In genomic region chr1:64736681-64737501, GRCm38 (mm10) we compare ENCODE assay signal across 8 mouse cellular contexts. TPM values are rescaled to one million over a fixed set of nuclear protein-coding genes. Genes with fewer than 3 reads are reported as not detected.
DNase-seq lines count a peak whose midpoint lies in the region; ATAC-seq and TF ChIP-seq lines count a peak whose summit lies in the region.

No protein-coding gene starts in this region.

- in situ Hi-C loops in Patski (cut with MboI; ENCODE audit: low pct_unique_long_range_greater_than_20kb), result no loop called here

- peak; percentile 2; the same call in 1 of the 2 replicates for ATAC-seq in lung, embryonic 14.5 days (ENCODE audit: insufficient read depth)
- ATAC-seq in Patski, result peak; percentile 10
- ATAC-seq in lung, embryonic 16.5 days (ENCODE audit: low read depth), result peak; percentile 3; the same call in 1 of the 2 replicates

- peaks cover 33% of the 10 kb centered on the region for H3K27me3 ChIP-seq in lung, embryonic 14.5 days (ENCODE audit: insufficient read depth, low read length)
- no peaks in the 10 kb centered on the region for H3K27me3 ChIP-seq in Patski
- H3K27me3 ChIP-seq in lung, embryonic 16.5 days (ENCODE audit: control insufficient read depth, insufficient read depth, low read depth, low read length), result peaks cover 29% of the 10 kb centered on the region

- under 1% methylated on average over 55 of the region's 56 CpGs for WGBS in lung, embryonic 14.5 days
- under 1% methylated on average over 42 of the region's 56 CpGs for WGBS in lung, embryonic 16.5 days

- peak; percentile 42 for DNase-seq in lung, embryonic 14.5 days
- DNase-seq in lung, postnatal 4 days, result no peak
- DNase-seq in Patski (ENCODE audit: low read depth, low spot score), result no peak
- peak; percentile 43 for DNase-seq in embryo, embryonic 10.5 days (ENCODE audit: low spot score)
- DNase-seq in heart, postnatal 25 days (ENCODE audit: low spot score), result peak; percentile 13
- DNase-seq in testis, postnatal 10 days (ENCODE audit: low spot score), result peak; percentile 70
- DNase-seq in layer of hippocampus, postnatal 25 days (ENCODE audit: extremely low spot score in 1 of 2, low spot score in 1 of 2), result no peak

- peak overlapping the region; percentile 83 for H3K27ac ChIP-seq in lung, embryonic 14.5 days (ENCODE audit: low read depth)
- peak overlapping the region; percentile 85 for H3K27ac ChIP-seq in lung, embryonic 16.5 days (ENCODE audit: low read length)

- POLR2A ChIA-PET in Patski (lab: Charles Lee), result interaction anchor here (0.6 to 1.6 kb wide), 8 partner anchors 50 to 247 kb away, joined by 3 to 6 read pairs (median 3); no protein-coding TSS in a partner anchor

- no peak for TF ChIP-seq CTCF in lung, embryonic 14.5 days (IDR thresholded peaks at IDR 0.05; ENCODE audit: low read depth)
- TF ChIP-seq CTCF in Patski (IDR thresholded peaks at IDR 0.05), result no peak

- H3K9ac ChIP-seq in lung, embryonic 14.5 days, result peak overlapping the region; percentile 66
- peak overlapping the region; percentile 72 for H3K9ac ChIP-seq in lung, embryonic 16.5 days (ENCODE audit: low read length)

- H3K4me1 ChIP-seq in lung, embryonic 14.5 days (ENCODE audit: insufficient read depth), result peaks cover 8% of the 10 kb centered on the region
- H3K4me1 ChIP-seq in lung, embryonic 16.5 days (replicated peaks; ENCODE audit: control insufficient read depth, insufficient read depth, low read length), result peaks cover 34% of the 10 kb centered on the region

- CTCF ChIA-PET in Patski (lab: Charles Lee), result interaction anchor here (0.9 to 2.0 kb wide), 4 partner anchors 12 to 185 kb away, joined by 3 to 10 read pairs (median 6); no protein-coding TSS in a partner anchor

- peak overlapping the region; percentile 95 for H3K4me2 ChIP-seq in lung, embryonic 14.5 days
- H3K4me2 ChIP-seq in lung, embryonic 16.5 days (ENCODE audit: low read depth, low read length), result peak overlapping the region; percentile 93

- H3K9me3 ChIP-seq in lung, embryonic 14.5 days (ENCODE audit: low read depth, low read length), result no peaks in the 10 kb centered on the region
- H3K9me3 ChIP-seq in lung, embryonic 16.5 days (ENCODE audit: control insufficient read depth, low read length), result no peaks in the 10 kb centered on the region

- peaks cover 4% of the 10 kb centered on the region; the same call in 1 of the 2 replicates for H3K36me3 ChIP-seq in lung, embryonic 14.5 days (ENCODE audit: insufficient read depth)
- no peaks in the 10 kb centered on the region for H3K36me3 ChIP-seq in lung, embryonic 16.5 days (ENCODE audit: control insufficient read depth, insufficient read depth, low read length)

- intact Hi-C loops in heart, postnatal 25 days (cut with DNase I), result loop anchor here (2.0 to 5.0 kb wide), 2 partner anchors 55 to 182 kb away; no protein-coding TSS in a partner anchor

- H3K4me3 ChIP-seq in lung, embryonic 14.5 days (ENCODE audit: low read depth, low read length), result peak overlapping the region; percentile 65
- peak overlapping the region; percentile 62 for H3K4me3 ChIP-seq in lung, embryonic 16.5 days (ENCODE audit: low read length)

RNA-seq across cellular contexts. Expression of gene Fzd5, which starts 0.7 kb away (rescaled TPM):
- 2.0 and 2.6 TPM in 2 replicates for polyA plus RNA-seq in lung, embryonic 14.5 days (2014; fragmentation: Nextera tagmentation; extraction: Ambion mirVana)
- 12.0 TPM for polyA plus RNA-seq in Patski (2021)
- total RNA-seq in heart, postnatal 25 days (2021), result 1 to 10 TPM; 4.0 to 5.8 TPM
- polyA plus RNA-seq in lung, embryonic 16.5 days (2015; fragmentation: Nextera tagmentation; extraction: Ambion mirVana), result 2.3 and 2.5 TPM in 2 replicates
- total RNA-seq in layer of hippocampus, postnatal 25 days (2021), result 1 to 10 TPM in 1 of 2 experiments, under 1 TPM in 1; 0.79 to 1.0 TPM

RNA-seq across cellular contexts. Expression of gene Ccnyl1, which starts 46.6 kb away (rescaled TPM):
- 6.8 and 8.4 TPM in 2 replicates for polyA plus RNA-seq in lung, embryonic 14.5 days (2014; fragmentation: Nextera tagmentation; extraction: Ambion mirVana)
- 24.6 TPM for polyA plus RNA-seq in Patski (2021)
- total RNA-seq in heart, postnatal 25 days (2021), result 10 to 100 TPM; 16.9 to 17.6 TPM
- 3.6 and 3.8 TPM in 2 replicates for polyA plus RNA-seq in lung, embryonic 16.5 days (2015; fragmentation: Nextera tagmentation; extraction: Ambion mirVana)
- 10 to 100 TPM; 14.4 to 19.5 TPM for total RNA-seq in layer of hippocampus, postnatal 25 days (2021)

Comparison
In these comparisons a context has a peak if more than half of its experiments do, and no peak if none do; other contexts are left out.
1. DNase-seq: peak in lung, embryonic 14.5 days (single experiment), embryo, embryonic 10.5 days (single experiment), heart, postnatal 25 days (single experiment) and testis, postnatal 10 days (single experiment); none in lung, postnatal 4 days (0 of 2), Patski (single experiment) and layer of hippocampus, postnatal 25 days (0 of 2).
2. Peak in every context shown above with its lines, with median percentiles within 50 percentile points of each other: ATAC-seq.